Mouse (Mus musculus): Measurements from ENCODE around the gene Dnah12.
"Not testable (repeated sequence)": the region's sequence is repeated elsewhere in the genome, so short reads cannot be mapped to it uniquely, and the experiment has no call there.

Gene Dnah12

GRCm38 (mm10) chr14:26692974-26693373, at the start of gene Dnah12:
Gene Dnah12, plus strand, starts transcription at chr14:26693274.
- DNase-seq (ENCODE audit: low read depth, low spot score): no peak

- no peak for DNase-seq (ENCODE audit: low read depth, low spot score)
Measured at GRCm38 (mm10) chr14:26645989-26646650, 47.0 kb upstream of the Dnah12 start.

GRCm38 (mm10) chr14:26647811-26648210, 45.3 kb upstream of the Dnah12 start:
- no peak for DNase-seq (ENCODE audit: low read depth, low spot score)

DNA sequence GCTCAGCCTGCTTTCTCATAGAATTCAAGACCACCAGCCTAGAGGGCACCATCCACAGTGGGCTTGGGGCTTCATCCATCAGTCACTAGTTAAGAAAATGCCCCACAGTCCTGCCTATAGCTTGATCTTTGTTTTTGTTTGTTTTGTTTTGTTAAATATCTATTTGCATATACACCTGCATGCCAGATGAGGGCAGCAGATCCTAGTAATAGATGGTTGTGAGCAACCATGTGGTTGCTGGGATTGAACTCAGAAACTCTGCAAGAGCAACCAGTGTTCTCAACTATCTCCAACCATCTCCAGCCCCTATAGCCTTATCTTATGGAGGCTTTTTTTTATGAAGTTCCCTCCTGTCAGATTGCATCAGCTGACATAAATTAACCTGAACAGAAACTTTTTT, 41.2 kb upstream of the Dnah12 start:
- DNase-seq (ENCODE audit: low read depth, low spot score): no peak

DNA sequence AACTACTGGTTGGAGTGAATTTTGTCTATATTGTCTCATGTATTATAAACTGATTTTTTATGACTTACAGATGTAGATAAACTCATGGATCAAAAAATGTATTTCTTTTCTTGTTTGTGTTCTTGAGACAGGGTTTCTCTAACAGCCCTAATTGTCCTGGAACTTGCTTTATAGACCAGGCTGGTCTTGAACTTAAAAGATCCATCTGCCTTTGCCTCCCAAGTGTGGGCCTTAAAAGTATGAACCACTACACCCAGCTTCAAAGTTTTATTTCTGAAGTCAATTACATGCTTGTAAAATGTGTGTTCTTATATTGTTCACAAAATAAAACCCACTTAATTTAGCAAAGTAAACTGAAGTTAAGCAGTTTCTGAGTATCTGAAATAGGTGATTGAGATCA, 34.9 kb upstream of the Dnah12 start:
- DNase-seq (ENCODE audit: low read depth, low spot score): no peak

GRCm38 (mm10) chr14:26660233-26660632, 32.8 kb upstream of the Dnah12 start:
- no peak for DNase-seq (ENCODE audit: low read depth, low spot score)

DNA sequence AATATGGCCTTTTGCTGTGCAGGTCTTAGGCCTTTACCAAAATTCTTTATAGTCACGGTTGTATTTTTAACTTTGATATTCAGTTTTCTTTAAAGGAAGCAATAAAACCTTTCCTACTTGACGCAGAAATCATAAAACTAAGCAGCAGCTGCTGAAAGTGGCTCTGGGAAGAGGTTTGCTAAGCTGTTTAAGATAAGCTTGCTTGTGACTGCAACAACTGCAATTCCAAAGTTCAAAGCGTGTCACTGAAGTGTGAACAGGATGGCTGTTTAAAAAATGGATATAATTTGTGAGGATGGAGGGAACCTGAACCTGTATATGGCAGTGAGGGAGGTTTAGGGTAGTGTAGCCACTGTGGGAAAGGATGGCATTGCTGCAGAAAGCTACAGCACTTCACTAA, 31.1 kb upstream of the Dnah12 start:
- DNase-seq (ENCODE audit: low read depth, low spot score): no peak

- DNase-seq (ENCODE audit: low read depth, low spot score): no peak
Measured at GRCm38 (mm10) chr14:26662488-26662887, 30.6 kb upstream of the Dnah12 start.

GRCm38 (mm10) chr14:26663851-26664250, 29.2 kb upstream of the Dnah12 start:
- DNase-seq (ENCODE audit: low read depth, low spot score): no peak

DNA sequence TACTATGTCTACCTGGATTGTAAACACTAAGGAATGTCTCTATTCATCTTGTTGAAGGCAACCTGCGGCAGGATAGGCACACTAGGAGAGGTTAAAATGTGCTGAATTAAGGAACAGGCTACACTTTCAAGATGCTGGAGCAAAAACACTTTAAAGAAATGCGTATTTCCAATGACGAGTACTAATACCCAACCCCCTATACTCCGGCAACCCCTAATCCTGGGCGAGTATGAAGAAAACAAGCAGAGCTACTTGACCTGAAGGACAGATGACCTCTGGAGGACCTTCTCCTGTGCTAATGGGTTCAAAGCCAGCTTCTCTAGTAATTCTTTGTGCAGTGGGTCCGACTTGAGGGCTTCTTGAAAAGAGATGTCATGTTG, 25.1 kb upstream of the Dnah12 start:
- no peak for DNase-seq (ENCODE audit: low read depth, low spot score)

DNA sequence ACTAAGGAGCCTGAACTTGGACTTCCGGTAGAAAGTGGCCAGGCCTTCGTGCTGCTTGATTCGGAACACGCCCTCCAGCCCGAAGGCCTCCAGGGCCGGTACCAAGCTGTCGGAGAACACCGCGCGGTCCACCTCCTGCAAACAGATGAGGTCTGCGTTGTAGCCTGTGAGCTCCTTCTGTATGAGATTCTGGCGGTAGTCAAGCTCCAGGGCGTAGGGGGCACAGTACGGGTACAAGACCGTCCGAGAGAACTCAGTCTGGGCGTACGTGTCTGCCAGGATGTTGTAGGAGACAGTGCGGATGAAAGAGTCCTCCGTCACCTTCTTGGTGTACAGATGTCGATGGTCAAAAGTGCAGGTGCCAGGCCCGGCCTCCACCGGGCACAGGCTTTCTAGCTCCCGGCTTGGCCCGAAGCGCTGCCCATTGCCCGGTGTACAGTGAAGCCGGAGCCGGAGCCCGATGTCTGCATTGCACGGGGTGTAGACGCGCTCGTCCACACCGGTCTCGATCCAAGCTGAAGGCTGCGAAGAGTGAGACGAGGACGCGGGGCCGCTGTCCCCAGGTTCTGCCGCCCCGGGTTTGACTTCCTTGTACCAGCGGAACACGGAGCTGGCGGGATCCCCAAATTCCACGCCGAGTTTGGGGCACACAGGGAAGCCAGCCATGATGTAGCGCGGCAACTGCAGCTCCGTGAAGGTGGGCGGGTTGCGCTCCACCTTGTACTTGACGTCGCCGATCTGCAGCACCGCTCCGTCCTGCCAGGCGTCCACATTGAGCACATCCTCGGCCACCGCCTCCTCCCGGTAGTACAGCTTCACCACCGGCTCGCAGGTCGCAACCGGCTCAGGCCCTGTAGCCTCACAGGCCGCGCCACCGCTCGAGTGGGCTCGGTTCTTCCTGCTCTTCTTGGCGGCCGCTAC, 24.4 kb upstream of the Dnah12 start:
- no peak for DNase-seq (ENCODE audit: low read depth, low spot score)

GRCm38 (mm10) chr14:26669292-26670073, 23.6 kb upstream of the Dnah12 start, which contains the start of gene Pde12:
Gene Pde12, minus strand, starts transcription at chr14:26669883.
- DNase-seq (ENCODE audit: low read depth, low spot score): peak; percentile 81

GRCm38 (mm10) chr14:26670964-26671363, 22.1 kb upstream of the Dnah12 start:
- no peak for DNase-seq (ENCODE audit: low read depth, low spot score)

- not testable (repeated sequence) for DNase-seq (ENCODE audit: low read depth, low spot score)
Measured at GRCm38 (mm10) chr14:26671870-26672615, 21.0 kb upstream of the Dnah12 start.

DNA sequence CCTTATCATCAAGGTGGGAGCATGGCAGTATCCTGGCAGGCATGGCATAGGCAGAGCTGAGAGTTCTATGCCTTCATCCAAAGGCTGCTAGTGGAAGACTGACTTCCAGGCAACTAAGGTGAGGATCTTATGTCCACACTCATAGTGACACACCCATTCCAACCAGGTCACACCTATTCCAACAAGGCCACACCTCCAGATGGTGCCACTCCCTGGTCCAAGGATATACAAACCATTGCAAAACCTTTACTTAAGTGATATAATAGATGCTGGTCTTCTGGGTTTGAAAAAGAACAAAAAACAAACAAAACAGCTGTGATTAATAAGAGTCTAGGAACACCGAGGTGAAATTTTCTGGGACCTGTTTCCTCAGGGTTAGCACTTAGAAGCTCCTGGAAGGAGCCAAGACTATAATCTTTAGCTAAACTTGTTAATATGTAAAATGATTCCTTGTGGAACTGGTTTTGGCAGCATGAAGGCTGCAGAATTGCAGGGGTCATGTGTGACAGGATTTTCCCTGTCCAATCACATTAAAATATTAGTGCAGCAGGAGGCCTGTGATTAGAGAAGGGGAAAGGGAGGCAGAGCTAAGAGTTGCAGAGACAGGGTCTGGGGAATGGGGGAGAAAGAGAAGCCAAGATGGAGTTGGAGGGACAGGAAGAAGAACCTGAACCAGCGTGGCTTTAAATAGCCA, 18.5 kb upstream of the Dnah12 start:
- not testable (repeated sequence) for DNase-seq (ENCODE audit: low read depth, low spot score)

DNA sequence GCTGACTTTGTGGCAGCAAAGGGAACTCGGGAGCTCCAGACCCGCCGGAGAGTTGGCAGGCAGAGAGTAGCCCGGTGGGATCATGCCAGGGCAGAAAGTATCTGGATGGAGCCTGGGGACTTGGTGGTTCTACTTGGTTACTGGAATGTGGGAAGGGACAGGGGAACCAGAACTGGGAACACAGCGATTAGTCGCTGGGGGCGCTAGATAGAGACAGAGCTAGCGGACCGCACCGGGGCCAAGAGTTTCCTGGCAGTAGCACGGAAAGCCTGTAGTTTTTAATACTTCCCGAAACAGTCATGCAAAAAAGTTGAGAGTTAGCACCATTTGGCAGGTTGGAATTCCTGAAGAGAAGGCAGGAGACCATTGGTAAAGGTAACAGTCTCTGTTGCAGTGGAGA, 17.7 kb upstream of the Dnah12 start:
- no peak for DNase-seq (ENCODE audit: low read depth, low spot score)

DNA sequence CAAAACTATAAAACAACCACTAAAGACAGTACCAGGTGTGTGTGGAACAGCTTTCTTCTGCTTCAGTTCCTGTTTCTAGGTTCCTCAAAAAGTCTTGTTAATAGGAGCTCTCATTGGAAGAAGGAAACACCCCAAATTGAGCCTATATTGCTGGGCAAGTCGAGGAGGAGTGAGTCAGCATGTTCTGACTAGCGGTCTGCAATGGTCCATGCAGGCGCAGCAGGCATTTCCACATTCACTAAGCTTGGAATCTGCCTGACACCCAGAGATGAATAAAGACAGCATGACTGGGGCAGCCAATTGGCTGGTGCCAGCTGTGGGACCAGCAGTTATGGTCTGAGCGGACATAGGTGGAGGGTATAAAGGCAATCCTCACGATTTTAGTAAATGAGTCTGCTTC, 17.3 kb upstream of the Dnah12 start:
- DNase-seq (ENCODE audit: low read depth, low spot score): no peak

DNA sequence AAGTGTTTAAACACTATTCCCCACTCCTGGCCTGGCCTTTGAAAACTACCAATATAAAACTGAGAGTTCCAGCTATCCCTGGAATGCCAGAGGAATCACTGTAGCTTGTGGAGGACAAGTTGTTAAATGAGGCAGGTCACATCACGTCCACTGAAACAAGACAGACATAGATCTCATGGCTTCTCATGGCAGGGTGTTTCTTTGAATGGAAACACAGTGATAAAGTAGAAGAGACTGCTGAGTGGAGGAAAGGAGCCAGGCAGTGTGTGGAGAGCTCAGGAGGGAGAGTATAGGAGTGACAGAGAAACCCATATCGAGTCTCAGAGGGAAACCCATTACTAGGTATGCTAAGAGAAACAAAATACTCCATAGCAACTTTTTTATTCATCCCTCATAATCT, 2.3 kb upstream of the Dnah12 start:
- no peak for DNase-seq (ENCODE audit: low read depth, low spot score)

DNA sequence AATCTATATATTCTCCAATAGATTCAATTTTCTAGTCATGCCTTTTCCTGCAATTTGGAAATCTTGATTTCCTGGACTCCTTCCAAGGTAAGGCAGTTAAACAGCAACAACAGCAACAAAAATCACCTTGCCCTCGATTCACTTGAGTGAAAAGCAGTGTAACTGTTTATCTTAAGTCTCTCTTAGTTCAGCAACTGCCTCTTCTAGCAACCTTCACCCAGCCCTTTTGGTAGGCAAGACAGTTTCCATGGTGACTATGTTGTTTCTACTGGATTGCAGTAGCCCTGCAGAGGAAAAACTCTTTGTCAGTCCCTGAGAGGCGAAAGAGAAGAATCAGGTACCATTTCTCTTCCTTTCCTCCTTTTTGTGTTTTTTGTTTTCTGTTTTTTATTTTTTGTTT, 1.7 kb upstream of the Dnah12 start:
- no peak for DNase-seq (ENCODE audit: low read depth, low spot score)

DNA sequence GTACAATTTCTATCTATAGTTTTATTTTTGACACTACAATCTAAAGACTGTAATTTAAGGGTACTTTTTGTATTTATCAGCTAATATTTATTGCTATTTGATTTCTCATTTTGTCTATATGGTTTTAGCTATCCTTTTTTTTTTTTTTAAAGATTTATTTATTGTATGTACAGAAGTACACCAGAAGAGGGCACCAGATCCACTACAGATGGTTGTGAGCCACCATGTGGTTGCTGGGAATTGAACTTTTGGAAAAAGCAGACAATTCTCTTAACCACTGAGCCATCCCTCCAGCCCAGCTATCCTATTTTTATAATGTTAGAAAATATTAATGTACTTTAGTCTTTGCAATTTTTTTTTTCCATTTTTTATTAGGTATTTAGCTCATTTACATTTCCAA, 4.8 kb downstream of the Dnah12 start:
- DNase-seq (ENCODE audit: low read depth, low spot score): no peak

DNA sequence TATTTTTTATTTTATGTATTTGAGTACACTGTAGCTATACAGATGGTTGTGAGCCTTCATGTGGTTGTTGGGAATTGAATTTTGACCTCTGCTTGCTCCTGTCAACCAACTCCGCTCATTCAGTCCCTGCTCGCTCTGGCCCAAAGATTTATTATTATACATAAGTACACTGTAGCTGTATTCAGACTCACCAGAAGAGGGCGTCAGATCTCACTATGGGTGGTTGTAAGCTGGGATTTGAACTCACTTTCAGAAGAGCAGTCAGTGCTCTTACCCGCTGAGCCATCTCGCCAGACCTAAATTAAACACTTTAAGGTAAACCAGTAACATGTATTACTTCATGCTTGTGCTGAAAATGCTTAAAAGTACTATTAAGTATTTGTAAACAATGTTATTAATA, 12.2 kb downstream of the Dnah12 start:
- not testable (repeated sequence) for DNase-seq (ENCODE audit: low read depth, low spot score)

Measured in skeletal muscle tissue, adult 2 months (tissue).